Mouse (Mus musculus) lung, postnatal 0 days (tissue): ENCODE data around the gene Nrk.

ENCODE experiments used
- CTCF ChIP-seq: IDR thresholded peaks from 2 replicates; pipeline ENCODE4 v1.5.1; 2016; ENCODE audit warnings: antibody characterized with exemption, mild to moderate bottlenecking
- EP300 ChIP-seq: IDR thresholded peaks from 2 replicates; pipeline ENCODE4 v1.6.1; 2016; ENCODE audit warnings: antibody characterized with exemption, mild to moderate bottlenecking, control low read depth

GRCm38 (mm10) chrX:138914041-138914776, at the start of gene Nrk:
- TF ChIP-seq CTCF (no peak), EP300 (no peak)
